Comparison of ENCODE assay signal across 9 mouse cellular contexts in genomic region chr15:102224186-102224991, GRCm38 (mm10). TPM values are rescaled to one million over a fixed set of nuclear protein-coding genes. Genes with fewer than 3 reads are reported as not detected.
DNase-seq lines count a peak whose midpoint lies in the region; ATAC-seq and TF ChIP-seq lines count a peak whose summit lies in the region.
"Had no signal": no experiment of that assay in that cellular context is flagged by ENCODE, and none has a peak within 500 bp of the region (broad histone marks: within the 10 kb centered on the region; RNA-seq: fewer than 3 reads in every experiment).

No protein-coding gene starts in this region.

- H3K9me3 ChIP-seq in forebrain, postnatal 0 days (ENCODE audit: low read length): no peaks in the 10 kb centered on the region
- H3K9me3 ChIP-seq in hindbrain, embryonic 10.5 days: no peaks in the 10 kb centered on the region

- H3K4me1 ChIP-seq in forebrain, postnatal 0 days (ENCODE audit: insufficient read depth): peaks cover 9% of the 10 kb centered on the region; the same call in 1 of the 2 replicates
- H3K4me1 ChIP-seq in hindbrain, embryonic 10.5 days (replicated peaks): peaks cover 15% of the 10 kb centered on the region

- peak overlapping the region; percentile 40 for H3K9ac ChIP-seq in forebrain, postnatal 0 days

- 4% methylated on average over 42 of the region's 43 CpGs for WGBS in forebrain, postnatal 0 days
- 3% methylated on average over 43 of the region's 43 CpGs for WGBS in hindbrain, embryonic 10.5 days

- H3K27ac ChIP-seq in forebrain, postnatal 0 days (ENCODE audit: low read depth, low read length): no peak overlapping the region
- H3K27ac ChIP-seq in hindbrain, embryonic 10.5 days: peak overlapping the region; percentile 63

- H3K4me2 ChIP-seq in forebrain, postnatal 0 days (ENCODE audit: low read depth): peak overlapping the region; percentile 92

- peak; percentile 90 for ATAC-seq in forebrain, postnatal 0 days

- DNase-seq in Muller cell, postnatal 12 days (ENCODE audit: inconsistent ontology term): peak; percentile 74
- peak; percentile 84 for DNase-seq in cerebellum, adult 8-10 months
- peak; percentile 82 for DNase-seq in forebrain, postnatal 0 days
- peak; percentile 82 for DNase-seq in hindbrain, embryonic 10.5 days (ENCODE audit: low spot score)
- DNase-seq in layer of hippocampus, postnatal 25 days (ENCODE audit: extremely low spot score in 1 of 2, low spot score in 1 of 2): peak; percentile 72 to 82
- DNase-seq in lung, postnatal 36 days: peak; percentile 88
- peak; percentile 83 for DNase-seq in retina, postnatal 1 day
- peak; percentile 68 to 84 for DNase-seq in urinary bladder, adult 18-20 months (ENCODE audit: low spot score in 2 of 2)

- peak overlapping the region; percentile 35 for H3K4me3 ChIP-seq in forebrain, postnatal 0 days (ENCODE audit: low read depth, low read length)
- peak overlapping the region; percentile 55 for H3K4me3 ChIP-seq in hindbrain, embryonic 10.5 days

- H3K36me3 ChIP-seq in forebrain, postnatal 0 days (ENCODE audit: insufficient read depth): no peaks in the 10 kb centered on the region
- H3K36me3 ChIP-seq in hindbrain, embryonic 10.5 days: no peaks in the 10 kb centered on the region

- TF ChIP-seq CTCF in forebrain, postnatal 0 days (IDR thresholded peaks at IDR 0.05; ENCODE audit: low read depth): peak; percentile 86

- peaks cover 14% of the 10 kb centered on the region; the same call in 1 of the 2 replicates for H3K27me3 ChIP-seq in forebrain, postnatal 0 days (ENCODE audit: insufficient read depth, low read length)
- peaks cover 44% of the 10 kb centered on the region for H3K27me3 ChIP-seq in hindbrain, embryonic 10.5 days (ENCODE audit: insufficient read depth, poor library complexity, severe bottlenecking)

RNA-seq across cellular contexts. Expression of gene Itgb7, which starts 7.4 kb away (rescaled TPM):
- total RNA-seq in forebrain, postnatal 0 days (2014; rRNA removed): 0.31 and 2.4 TPM in 2 replicates
- polyA plus RNA-seq in forebrain, postnatal 0 days (2015; fragmentation: Nextera tagmentation; extraction: Ambion mirVana): 0.50 and 0.75 TPM in 2 replicates
- 0.31 and 0.90 TPM in 2 replicates for polyA plus RNA-seq in hindbrain, embryonic 10.5 days (2016; fragmentation: Nextera tagmentation; extraction: Ambion mirVana)
- 1 to 10 TPM; 2.0 to 2.3 TPM for total RNA-seq in layer of hippocampus, postnatal 25 days (2021)

RNA-seq across cellular contexts. Expression of gene Csad, which starts 19.9 kb away (rescaled TPM):
- 46.2 and 47.8 TPM in 2 replicates for total RNA-seq in forebrain, postnatal 0 days (2014; rRNA removed)
- polyA plus RNA-seq in forebrain, postnatal 0 days (2015; fragmentation: Nextera tagmentation; extraction: Ambion mirVana): 25.9 and 29.9 TPM in 2 replicates
- polyA plus RNA-seq in hindbrain, embryonic 10.5 days (2016; fragmentation: Nextera tagmentation; extraction: Ambion mirVana): 34.0 and 35.5 TPM in 2 replicates
- total RNA-seq in layer of hippocampus, postnatal 25 days (2021): 10 to 100 TPM; 32.5 to 38.4 TPM

RNA-seq across cellular contexts. Expression of gene Zfp740, which starts 21.3 kb away (rescaled TPM):
- 67.2 and 83.2 TPM in 2 replicates for total RNA-seq in forebrain, postnatal 0 days (2014; rRNA removed)
- 20.0 and 29.7 TPM in 2 replicates for polyA plus RNA-seq in forebrain, postnatal 0 days (2015; fragmentation: Nextera tagmentation; extraction: Ambion mirVana)
- polyA plus RNA-seq in hindbrain, embryonic 10.5 days (2016; fragmentation: Nextera tagmentation; extraction: Ambion mirVana): 61.8 and 67.1 TPM in 2 replicates
- total RNA-seq in layer of hippocampus, postnatal 25 days (2021): 10 to 100 TPM; 66.6 to 70.2 TPM

RNA-seq across cellular contexts. Expression of gene Rarg, which starts 32.9 kb away (rescaled TPM):
- total RNA-seq in forebrain, postnatal 0 days (2014; rRNA removed): 6.5 and 12.3 TPM in 2 replicates
- 4.5 and 4.6 TPM in 2 replicates for polyA plus RNA-seq in forebrain, postnatal 0 days (2015; fragmentation: Nextera tagmentation; extraction: Ambion mirVana)
- polyA plus RNA-seq in hindbrain, embryonic 10.5 days (2016; fragmentation: Nextera tagmentation; extraction: Ambion mirVana): 22.1 and 24.5 TPM in 2 replicates
- total RNA-seq in layer of hippocampus, postnatal 25 days (2021): 10 to 100 TPM; 13.1 to 13.6 TPM

RNA-seq across cellular contexts. Expression of gene Gm9918, which starts 46.0 kb away (rescaled TPM):
- 0.15 TPM in 1 of 2 replicates, not detected in the other for total RNA-seq in forebrain, postnatal 0 days (2014; rRNA removed)
- not detected in 2 replicates for polyA plus RNA-seq in forebrain, postnatal 0 days (2015; fragmentation: Nextera tagmentation; extraction: Ambion mirVana)
- polyA plus RNA-seq in hindbrain, embryonic 10.5 days (2016; fragmentation: Nextera tagmentation; extraction: Ambion mirVana): 0.26 and 0.35 TPM in 2 replicates
- not detected for total RNA-seq in layer of hippocampus, postnatal 25 days (2021)
- total RNA-seq: left cerebral cortex, postnatal 10 days had no signal
